Mouse (Mus musculus): ENCODE measurements at regions not wholly inside any gene's neighbourhood (a gene's known extent, or its start where the extent isn't known, plus 50 kb on each side); places are given as distances from the start of the nearest gene placed in this dataset.
A peak's percentile ranks its signal among the peaks of the same experiment; 100 is the strongest.
"Not testable (repeated sequence)": the region's sequence is repeated elsewhere in the genome, so short reads cannot be mapped to it uniquely, and the experiment has no call there.

DNA sequence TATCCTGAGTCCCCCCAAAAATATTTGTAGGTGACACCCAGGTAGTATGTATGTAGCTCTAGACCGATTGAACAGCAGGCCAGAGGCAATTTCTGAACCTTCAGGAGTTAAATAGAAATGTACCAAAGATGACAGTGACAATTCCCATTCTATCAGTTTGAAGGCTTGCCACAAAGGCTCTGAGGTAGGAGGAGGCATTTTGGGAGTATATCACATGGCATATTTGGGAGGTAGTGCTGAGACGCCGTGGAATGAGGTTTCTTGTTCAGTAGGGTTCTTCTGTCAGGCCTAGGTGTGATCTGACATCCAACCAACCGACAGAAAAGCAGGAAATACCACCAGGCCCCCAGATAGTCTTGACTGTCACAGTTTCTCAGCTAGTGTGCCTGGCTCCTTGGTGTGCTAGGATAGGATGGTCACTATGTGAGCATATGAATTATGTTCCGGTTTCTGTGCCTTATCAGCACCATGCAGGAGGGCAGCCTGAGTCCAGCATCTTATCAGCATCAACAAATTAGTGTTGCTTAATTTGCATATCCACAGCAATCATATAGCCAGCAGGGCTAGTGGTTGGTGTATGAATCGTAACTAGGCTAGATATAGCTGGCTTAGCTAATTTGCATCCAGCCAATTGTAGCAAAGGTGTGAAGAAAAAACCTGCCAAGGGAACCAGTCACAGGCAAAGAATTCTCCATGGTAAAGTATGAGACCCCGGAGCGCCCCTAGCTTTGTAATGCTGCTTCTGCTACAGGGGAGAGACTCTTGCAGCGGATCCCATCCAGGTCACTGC lies 136.3 kb upstream of the Bcor start:
- DNase-seq: no peak

DNA sequence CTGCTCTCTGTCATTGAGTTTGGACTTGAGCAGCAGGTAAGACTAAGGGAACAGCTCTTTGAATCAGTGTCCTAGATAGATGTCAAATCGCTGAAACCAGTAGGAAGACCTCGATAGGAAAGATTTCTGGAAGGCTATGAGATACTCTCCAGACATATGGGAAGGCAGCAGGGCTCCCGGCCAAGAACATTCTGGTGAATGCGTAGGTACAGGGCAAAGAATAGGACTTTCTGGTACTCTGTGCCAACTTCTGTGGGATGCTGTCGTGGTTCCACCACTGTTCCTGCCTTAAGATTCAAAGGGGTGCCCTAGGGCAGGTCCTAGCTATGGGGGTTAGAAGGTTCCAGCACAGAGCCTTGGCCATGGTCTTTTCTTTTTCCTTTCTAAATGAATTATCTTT lies 138.5 kb upstream of the Bcor start:
- no peak for DNase-seq

DNA sequence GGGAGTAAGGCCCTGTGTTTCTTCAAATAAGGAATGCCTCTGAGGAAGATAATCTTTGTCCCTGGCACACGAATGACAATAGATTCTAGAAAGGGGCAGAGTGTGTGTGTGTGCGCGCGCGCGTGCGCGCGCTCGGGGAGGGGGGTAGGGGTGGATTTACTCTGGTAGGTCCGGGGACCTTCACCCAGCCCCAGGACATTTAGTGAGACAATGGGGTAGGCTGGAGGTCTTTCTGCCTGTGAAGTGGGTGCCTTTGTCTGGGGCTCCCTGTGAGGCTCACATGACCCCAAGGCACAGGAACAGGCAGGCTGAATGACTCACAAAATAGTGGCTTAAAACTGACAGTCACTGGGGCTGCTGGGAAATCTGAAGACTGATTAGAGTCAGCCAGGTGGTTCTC lies 139.1 kb upstream of the Bcor start:
- no peak for DNase-seq

DNA sequence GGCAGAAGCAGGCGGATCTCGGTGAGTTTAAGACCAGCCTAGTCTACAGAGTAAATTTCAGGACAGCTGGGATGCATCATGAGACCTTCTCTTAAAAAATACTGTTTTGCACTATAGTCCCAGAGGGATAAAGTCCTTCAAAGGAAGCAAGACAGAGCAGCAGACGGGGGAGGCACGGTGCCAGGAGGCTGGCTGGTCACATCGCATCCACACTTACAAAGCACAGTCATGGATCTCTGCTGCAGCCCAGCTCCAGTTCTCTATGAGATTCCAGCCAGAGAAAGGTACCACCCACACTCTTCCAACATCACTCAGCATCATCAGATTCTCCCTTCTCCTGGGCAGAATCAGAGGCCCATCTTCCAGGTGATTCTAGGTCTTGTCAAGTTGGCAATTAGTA lies 144.5 kb upstream of the Bcor start:
- no peak for DNase-seq

DNA sequence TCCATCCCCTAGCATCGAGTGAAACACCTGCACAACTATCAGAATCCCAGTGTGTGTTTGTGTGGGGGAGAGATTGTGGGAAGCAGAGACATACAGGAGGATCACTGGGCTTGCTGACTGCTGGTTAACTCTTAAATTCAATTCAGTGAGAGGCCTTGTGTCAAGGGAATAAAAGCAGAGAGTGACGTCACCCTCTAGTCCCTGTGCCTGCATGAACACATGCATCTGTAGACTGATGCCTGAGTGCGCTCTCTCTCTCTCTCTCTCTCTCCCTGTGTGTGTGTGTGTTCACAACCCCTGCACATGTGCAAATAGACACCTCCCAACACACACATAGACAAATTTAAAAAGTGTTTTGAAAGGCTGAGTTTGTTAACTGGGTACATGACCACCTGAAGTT lies 146.8 kb upstream of the Bcor start:
- no peak for DNase-seq

DNA sequence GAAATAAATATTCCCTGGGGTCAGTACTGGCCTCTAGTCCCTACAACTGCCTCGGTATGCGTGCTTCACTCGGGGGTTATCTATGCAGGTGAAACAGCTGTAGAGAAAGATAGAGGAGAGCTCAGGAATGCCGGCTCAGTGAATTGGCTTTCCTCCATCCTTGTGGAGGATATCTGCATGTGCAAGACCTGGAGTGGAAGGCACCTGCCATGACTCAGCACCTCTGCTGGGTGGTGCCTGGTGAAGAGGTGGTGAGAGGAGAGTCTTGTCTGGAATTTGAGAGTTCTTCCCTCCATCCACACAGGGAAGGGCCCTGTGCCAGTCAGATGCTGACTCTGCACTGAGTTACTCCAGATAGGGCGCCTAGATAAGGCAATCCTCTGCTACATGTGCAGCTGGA lies 152.4 kb upstream of the Bcor start:
- DNase-seq: no peak

DNA sequence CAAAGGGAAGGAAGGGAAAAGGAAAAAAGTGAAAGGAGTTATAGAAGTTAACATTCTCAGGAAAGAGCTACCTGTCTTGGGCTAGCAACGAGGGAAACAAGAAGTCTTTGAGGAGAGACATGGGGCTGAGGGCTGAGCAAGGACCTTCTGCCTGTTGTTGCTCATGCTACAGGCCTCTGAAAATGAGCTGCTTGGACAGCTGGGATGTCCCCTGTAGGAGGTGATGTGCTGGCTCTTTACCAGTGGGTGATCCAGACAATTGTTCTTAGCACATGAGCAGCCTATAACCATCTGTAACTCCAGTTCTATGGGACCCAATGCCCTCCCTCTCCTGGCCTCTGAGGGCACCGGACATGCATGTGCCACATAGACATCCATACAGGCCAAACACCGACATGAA lies 155.5 kb upstream of the Bcor start:
- peak; percentile 49 for DNase-seq

DNA sequence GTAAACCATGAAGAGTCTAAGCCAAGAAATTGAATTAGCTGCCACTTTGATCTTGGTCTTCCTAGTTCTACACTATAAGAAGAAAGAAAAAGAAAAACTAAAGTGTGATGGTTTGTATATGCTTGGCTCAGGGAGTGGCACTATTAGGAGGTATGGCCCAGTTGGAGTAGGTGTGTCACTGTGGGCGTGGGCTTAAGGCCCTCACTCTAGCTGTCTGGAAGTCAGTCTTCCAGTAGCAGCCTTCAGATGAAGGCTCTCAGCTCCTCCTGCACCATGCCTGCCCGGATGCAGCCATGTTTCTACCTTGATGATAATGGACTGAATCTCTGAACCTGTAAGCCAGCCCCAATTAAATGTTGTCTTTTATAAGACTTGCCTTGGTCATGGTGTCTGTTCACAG lies 157.3 kb upstream of the Bcor start:
- not testable (repeated sequence) for DNase-seq

DNA sequence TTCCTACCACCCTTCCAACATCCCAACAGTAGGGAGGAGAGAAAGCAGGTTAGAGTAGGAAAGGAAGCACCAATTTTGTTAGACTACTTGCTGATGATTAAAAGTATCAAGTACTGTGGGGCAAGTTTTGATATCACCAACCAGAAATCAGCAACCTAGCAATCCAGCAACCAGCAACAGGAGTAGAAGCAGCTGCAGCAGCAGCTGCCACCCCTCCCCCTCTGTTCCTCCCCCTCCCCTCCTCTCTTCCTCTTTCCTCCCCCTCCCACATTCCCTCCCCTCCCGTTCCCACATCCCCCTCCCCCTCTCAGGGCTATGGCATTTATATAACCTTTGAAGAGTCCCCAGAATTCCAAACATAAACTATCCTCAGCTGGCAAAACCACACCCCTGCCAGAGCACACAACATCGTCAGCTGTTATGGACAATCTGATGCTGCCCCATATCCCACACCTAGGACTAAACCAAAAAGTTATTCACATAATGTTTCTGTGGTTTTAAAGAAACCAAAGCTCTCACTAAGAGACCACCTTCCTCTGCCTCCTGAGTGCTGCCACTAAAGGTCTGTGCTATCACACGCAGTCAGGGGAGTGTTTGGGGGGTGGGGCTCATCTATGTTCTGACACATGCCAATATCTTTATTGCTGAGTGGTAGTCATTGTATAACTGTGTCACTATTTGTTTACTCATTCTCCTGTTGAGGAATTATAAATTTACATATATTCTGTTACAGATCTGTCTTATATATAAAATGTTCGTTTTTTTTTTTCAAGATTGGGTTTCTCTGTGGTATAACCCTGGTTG lies 158.9 kb upstream of the Bcor start:
- DNase-seq: no peak

DNA sequence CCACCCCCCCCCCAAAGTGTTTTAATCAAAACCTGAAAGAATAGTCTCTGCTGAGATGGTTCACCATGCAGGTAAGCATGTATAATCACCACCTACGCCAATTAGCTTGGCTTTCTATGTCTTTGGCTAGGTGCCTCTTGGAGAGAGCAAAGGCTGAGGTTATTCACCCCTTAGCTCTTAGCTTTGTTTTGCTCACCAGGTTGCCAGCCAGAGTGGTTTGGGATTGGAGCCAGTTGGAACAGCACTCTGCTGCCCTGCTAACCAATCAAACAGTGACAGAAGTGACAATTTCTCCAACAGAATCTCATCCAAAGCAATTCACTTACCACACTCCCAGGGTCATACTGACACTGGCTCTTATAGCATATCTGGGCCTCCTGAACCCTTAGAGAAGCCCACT lies 162.3 kb upstream of the Bcor start:
- DNase-seq: peak; percentile 81

DNA sequence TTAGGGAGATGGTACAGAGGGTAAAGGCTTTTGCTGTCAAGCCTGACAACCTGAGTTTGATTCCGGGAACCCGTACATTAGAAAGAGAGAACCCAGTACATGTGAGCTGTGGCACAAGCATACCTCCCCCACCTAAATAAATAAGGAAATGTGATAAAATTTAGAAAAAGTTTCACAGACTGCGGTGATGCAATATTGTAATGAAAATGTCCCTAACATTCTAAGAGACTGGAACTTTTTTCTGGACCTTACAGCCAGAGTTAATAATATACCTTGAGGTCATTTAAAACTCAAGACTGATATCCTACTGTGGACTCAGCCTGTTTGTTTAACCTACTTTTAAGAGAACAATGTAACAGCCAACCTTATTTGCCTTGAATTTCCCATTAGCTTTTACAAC lies 163.1 kb upstream of the Bcor start:
- no peak for DNase-seq

DNA sequence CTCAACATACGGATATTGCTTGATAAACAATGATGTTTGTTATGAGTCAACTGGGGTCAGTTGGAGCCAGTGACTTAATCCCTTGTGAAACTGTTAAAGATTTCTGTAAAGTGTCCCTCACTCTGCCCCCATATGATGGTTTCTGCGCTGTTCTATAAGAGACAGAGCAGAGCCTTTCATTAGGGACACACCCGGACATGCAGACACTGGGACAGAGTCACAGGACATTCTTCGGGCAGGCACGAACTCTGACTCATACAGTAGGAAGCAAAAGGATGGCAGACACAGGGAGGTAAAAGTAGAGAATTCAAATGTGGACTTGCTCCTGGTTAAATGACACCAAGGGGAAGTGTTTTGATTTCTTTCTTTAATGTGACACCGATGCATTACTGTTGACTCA lies 163.7 kb upstream of the Bcor start:
- no peak for DNase-seq

DNA sequence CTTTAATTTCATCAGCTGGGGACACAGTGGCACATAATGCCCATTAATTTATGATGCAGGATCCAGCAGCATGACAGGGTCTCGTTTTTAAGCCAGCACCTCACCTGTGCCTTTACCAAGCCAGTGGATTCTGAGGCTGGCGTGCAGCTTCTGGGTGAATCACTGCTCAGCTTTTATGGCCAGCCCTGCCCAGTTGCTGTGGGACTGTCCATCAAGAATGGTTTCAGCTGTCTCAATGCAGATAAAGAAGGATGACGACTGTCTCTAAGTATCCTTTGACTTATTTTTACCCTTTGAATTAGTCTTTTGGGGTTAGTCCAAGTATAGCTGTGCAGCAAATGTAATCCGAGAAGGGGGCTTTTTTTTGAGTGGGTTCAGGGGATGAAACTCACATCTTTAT lies 167.3 kb upstream of the Bcor start:
- DNase-seq: no peak

DNA sequence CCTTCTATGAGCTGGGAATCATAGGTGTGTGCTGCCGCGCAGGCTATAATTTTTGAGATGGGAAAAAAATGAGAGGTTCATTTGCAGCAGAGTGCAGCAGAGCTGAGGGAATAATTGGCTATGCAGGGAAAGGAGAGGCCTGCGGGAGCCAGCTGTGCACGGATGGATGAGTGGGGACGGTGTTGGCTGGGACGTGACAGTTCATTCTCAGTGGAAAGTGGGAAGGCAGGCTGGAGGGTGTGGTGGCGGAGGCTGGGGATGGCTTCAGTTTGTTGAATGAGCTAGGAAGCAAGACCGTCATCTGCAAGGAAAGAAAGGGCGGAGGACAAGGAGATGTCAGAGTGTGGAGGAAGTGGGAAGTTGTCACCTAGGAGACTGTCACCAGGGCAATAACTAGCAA lies 180.4 kb upstream of the Bcor start:
- DNase-seq: no peak

DNA sequence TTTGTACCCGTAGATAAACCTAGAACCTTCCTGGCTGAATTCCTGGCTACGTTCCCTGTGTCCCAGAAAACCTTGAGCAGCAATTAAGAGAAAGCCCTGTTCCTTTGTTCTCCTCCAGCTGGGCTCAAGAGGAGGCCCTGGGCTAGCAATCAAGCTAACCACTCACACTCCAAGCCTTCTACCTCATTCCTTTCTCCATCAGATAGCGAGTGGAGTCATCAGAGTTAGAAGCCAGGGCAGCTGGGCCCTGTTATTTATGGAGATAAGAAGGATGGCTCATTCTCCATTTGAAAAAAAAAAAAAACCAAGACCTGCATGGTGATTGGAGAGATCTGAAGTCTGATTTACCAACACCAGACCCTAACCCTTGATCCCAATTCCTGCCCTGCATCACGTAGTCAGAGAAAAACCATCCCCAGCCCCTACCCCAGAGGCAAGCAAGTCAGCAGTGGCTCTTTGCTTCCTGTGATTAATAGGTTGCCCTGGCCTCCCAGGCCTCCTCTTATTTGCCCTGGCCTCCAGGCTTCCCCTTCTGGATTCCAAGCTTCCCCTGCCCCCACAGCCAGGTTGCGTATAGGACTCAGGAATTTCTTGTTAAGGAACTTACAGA lies 181.3 kb upstream of the Bcor start:
- no peak for DNase-seq

DNA sequence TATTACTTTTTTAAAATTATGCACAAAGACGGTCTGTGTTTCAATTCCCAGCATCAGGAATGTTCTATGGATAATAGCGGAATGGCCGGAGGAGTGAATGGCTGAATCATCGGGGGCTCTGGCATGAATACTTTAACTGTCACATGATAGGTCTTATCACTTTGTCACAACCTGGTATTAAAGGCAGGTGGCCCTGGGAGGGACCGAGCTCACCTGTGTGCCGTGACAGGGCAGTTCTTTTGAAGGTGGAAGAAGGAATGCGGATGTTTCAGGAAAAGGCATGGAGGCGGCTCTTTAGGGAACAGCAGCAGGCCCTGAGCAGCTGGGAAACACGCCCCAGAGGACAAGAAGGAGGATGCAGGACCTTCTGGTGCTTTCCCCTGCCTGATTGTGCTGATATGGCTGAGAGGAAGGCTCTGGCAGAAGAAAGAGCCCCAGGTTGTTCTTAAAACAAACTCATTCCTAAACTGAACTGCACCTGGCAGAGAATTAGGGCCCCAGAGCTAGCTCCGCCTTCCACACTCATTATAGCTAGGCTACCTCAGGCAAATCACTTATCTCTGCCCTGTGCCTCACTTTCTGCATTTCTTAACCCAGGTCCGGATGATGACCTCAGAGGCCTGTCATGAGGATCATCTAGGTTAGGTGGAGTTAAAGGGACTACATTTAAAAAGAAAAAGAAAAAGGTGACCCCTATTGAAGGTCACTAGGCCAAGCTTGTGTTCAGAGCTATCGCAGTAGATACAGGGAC lies 184.8 kb upstream of the Bcor start:
- no peak for DNase-seq

DNA sequence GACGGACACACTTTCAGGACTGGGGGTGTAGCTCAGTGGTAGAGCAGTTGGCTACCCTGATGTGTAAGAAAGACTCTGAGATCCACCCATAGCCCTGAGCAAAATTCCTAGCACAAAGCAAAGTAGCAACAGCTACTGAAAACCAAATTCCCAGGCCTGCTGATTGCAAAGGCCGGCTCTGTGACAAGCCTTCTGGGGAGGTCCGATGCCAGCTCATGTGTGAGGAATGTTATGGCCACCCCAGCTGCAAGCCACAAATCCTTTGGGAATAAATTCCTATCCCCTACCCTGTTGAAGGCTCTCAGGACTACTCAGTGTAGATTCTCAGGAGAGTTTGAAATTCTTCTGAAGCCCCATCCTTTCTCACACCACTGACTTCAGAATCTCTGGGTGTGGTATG lies 186.7 kb upstream of the Bcor start:
- DNase-seq: no peak

DNA sequence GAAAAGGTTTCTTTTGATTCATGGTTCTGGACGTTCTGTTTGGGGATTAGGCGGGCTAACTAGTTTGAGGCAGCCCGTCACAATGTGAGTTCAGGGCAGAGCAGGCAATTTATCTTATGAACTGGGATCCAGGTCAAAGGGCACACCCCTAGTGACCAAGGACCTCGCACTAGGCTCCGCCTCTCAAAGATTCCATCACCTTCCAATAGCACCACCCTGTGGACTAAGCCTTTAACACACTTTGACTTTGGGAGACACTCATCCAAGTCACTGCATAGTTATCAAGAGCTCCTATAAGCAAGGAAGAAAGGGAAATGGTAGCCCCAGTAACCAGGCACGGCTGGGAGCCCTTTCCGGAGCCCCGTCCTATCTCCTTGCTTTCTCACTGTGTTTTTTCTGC lies 188.0 kb upstream of the Bcor start:
- peak; percentile 38 for DNase-seq

DNA sequence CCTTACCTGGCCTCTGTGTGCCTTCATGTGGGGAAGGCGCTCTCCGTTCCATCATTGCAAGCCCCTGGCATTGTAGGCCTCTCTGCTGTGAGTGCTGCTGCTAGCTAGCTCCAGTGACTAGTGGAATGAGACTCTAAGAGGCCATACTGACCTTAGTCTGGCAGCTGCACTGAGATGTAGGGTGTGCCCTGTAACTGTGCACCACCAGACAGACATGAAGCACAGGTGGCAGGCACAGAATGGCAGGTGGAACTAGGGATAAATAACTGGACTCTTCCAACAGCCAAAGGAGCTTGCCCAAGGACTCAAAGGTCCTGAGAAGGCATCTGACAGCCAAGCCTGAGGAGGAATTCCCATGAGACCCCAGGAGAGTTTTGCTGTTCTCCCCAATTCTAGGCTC lies 194.7 kb upstream of the Bcor start:
- no peak for DNase-seq

DNA sequence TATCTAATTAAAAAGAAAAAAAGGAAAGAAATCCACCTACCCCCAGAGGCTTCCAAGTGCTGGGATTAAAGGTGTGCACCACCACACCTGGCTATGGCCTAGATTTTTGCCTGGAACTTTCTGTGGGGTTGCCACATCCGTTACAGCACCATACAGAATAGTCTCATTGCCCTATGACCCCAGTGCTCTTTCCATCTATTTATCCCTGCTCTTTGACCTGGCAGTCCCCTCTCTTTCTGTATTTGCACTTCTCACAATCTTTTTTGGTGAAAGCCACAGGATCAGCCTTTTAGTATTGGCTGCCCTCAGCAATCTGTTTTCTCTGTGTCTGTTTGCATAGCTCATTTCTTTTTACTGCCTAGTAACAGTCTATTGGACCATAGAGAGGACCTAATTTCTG lies 197.9 kb upstream of the Bcor start:
- no peak for DNase-seq

DNA sequence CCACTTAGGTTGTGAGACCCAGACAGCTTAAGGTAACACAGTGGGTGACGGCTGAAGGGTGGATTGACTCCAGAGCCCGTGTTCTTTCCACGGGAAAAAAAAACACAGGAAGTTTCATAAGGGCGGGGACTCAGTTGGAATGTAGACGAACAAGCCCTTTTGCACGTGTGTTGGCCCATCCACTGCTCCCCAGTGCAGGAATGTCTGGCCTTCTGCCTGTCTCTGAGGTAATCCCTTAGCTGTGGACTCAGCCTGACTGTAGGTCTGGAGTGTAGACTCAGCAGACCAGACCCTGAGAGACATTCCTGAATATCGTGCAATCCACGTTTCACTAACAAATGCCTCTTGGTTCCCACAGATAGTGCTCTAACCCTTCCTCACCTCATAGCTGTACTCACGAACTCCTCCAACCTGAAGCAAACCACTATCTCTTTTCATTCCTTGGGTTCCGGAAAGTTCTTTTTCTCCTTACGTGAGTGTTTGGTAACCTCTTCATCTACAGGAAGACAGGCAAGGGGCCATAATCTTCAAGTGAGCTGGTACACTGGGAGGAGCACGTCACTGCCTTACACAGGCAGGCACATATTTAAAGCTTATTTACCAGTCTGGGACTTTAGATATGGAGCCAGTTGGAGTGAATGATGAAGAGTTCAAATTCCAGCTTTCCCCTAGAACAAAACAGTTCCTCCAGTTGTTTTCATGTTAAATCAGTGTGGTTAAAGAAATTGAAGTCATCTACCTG lies 205.6 kb upstream of the Bcor start:
- no peak for DNase-seq

DNA sequence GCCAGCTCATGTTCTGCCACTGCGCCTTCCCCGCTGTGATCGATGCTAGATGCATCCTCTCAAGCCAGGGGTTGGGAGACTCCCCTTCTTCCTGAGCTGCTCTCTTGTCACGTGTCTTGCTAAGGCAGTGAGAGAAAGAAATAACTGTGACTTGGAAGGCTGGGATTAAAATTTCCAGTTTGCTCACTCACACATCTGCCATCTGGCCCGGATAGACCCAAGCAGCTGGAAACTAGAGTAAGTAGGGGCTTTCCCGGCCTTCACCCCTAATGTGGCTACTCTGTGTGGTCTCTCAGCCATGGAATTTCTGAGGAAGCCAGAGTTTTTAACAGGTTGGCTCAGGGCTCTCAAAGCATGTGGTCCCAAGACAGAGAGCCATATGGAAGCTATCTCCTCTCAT lies 206.6 kb upstream of the Bcor start:
- DNase-seq: no peak

DNA sequence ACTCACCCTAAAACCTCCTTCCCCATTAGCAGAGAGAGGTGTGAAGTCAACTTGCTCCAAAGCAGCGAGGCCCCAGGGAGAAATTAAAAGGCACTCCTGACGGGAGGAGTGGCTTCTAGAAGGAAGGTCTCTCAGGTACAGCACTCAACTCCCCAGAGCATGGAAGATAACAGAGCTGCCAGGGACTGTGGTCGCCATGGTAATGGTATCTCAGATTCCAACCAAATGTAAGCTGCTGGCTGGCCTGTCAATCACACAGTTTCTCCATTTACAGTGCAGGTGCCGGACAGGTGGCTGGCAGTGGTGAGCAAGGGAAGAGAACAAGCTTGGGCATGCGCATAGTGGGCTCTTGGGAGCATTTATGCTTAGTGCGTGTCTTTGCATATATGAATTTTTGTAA lies 213.5 kb upstream of the Bcor start:
- no peak for DNase-seq
